Mouse (Mus musculus): Measurements from ENCODE around the gene Gtf3a. TPM values are rescaled to one million over a fixed set of nuclear protein-coding genes. Genes with fewer than 3 reads are reported as not detected.

Gtf3a gene
- polyA plus RNA-seq, 1 experiment from 2014 or later, result 128 TPM

DNA sequence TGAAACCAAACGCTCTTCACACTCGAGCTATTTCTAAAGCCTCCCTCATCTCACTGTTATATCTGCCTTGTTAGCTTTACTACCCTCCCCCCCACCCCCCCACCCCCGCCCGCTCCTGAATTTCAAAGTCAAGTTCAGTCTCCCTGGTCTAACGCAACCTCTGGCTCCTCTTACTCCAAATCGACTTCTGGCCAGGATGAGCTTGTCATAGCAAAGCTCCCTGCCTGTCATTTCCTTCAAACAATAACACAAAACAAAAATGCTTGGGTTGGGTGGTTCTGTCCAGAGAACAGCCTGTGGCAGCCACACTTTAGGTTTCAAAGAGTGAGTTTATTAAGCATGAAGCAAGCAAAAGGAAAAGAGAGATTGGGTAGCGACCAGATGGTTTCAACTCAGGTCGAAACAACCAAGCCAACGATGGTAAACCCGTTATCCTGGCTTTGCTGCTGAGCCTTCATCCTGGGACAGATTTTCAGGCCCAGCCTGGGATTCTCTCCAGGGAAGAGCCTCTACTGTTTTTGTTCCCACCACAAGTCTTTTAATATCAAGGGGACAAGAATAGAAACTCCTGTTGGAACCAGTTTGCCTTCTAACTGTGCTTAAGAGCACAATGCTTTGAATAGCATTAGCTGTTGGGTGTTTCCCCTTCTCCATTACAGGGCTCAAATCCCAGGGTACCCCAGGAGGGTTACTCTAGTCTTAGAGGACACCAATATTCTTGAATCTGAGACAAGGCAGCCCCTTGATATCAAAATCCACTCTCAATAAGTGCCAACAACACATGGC, 23.5 kb downstream of the Gtf3a start:
- WGBS, result 37% methylated on average over 10 of the region's 10 CpGs
- no peak for ATAC-seq (ENCODE audit: low FRiP score, low TSS enrichment)
- Histone ChIP-seq H3K27ac (ENCODE audit: low read length) (no peak overlapping the region), H3K36me3 (ENCODE audit: insufficient read depth, low read length) (no peaks in the 10 kb centered on the region), H3K4me2 (replicated peaks; ENCODE audit: low read depth, low read length) (no peak overlapping the region), H3K27me3 (ENCODE audit: insufficient read depth, low read length) (no peaks in the 10 kb centered on the region), H3K4me1 (ENCODE audit: insufficient read depth, low read length) (peaks cover 15% of the 10 kb centered on the region), H3K9ac (replicated peaks; ENCODE audit: low read length) (no peak overlapping the region), H3K4me3 (ENCODE audit: low read length) (no peak overlapping the region), H3K9me3 (ENCODE audit: low read length) (no peaks in the 10 kb centered on the region)

DNA sequence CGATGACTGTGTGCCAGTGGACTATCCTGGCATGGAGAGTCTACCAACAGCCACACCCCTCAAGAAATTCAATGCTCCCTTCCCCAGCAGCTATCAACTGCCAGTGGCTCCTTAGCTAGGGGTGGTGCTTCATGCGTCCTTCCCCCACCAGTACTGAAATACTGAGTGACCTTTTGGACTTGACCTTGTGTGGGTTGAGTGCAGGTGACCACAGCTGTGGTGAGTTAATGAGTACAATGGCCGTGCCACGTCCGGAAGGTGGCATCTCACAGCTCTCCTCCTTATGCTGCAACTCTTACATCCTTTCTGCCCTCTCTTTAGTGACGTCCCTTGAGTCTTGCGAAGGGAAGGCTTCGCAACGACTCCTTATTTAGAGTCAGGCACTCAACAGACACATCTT, 24.9 kb downstream of the Gtf3a start:
- Histone ChIP-seq H3K36me3 (ENCODE audit: insufficient read depth, low read length) (no peaks in the 10 kb centered on the region), H3K9me3 (ENCODE audit: low read length) (no peaks in the 10 kb centered on the region), H3K9ac (replicated peaks; ENCODE audit: low read length) (no peak overlapping the region), H3K27ac (ENCODE audit: low read length) (no peak overlapping the region; the same call in 1 of the 2 replicates), H3K27me3 (ENCODE audit: insufficient read depth, low read length) (no peaks in the 10 kb centered on the region), H3K4me1 (ENCODE audit: insufficient read depth, low read length) (peaks cover 15% of the 10 kb centered on the region), H3K4me3 (ENCODE audit: low read length) (no peak overlapping the region), H3K4me2 (replicated peaks; ENCODE audit: low read depth, low read length) (no peak overlapping the region)
- 72% methylated on average over 9 of the region's 9 CpGs for WGBS
- 0 out of 2 replicates have a peak, but pooled peaks have one; percentile 52 for ATAC-seq (ENCODE audit: low FRiP score, low TSS enrichment)

DNA sequence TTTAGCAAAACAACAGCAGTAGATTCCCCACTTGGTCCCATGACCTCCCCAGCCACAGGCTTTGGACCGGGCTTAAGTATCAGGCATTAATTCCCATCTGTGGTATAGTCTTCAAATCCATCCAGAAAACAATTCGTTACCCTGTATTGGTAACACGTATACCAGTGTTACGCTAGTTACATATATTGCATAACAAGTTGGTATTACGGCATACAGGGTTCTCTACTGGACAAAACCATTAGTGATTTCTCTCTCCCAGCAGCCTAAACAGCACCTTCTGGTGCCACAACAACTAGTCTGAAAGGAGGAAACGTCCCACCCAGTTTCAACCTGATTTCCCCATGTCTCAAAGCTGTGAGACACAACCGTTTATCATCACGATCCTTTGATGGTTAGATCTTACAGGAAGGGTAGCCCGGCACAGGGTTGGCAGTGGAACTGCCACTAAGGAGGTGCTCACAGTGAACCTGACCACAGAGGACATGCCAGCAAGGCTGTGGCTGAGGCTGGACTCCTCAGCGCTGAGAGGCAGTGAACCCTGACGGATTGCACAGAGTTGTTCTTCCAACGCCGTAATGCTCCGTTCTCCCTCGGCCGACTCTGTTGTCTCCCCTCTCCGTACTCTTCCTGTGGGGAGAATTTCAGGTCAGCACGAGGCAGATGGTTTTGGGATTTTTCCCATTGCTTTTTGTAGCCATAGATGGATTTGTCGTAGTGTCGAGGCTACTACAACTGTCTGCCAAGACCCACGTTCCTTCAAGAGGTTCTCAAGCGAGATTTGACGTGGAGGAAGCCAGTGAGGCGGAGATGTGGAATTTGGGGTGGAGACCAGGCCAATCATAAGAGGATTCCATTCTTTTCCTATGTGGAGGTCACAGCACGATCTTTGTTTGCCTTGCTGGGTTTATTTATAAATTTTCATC, 25.7 kb downstream of the Gtf3a start:
- peak; percentile 82 for ATAC-seq (ENCODE audit: low FRiP score, low TSS enrichment)
- H3K36me3 ChIP-seq (ENCODE audit: insufficient read depth, low read length), result no peaks in the 10 kb centered on the region

GRCm38 (mm10) chr5:146974781-146975123, 26.3 kb downstream of the Gtf3a start:
- peak overlapping the region; percentile 33 for H3K4me2 ChIP-seq (replicated peaks; ENCODE audit: low read depth, low read length)
- H3K9ac ChIP-seq (replicated peaks; ENCODE audit: low read length), result 0 out of 2 replicates have a peak overlapping the region, but pooled peaks have one; percentile 44
- no peaks in the 10 kb centered on the region for H3K9me3 ChIP-seq (ENCODE audit: low read length)
- 0 out of 2 replicates have a peak, but pooled peaks have one; percentile 29 for ATAC-seq (ENCODE audit: low FRiP score, low TSS enrichment)
- no peaks in the 10 kb centered on the region for H3K36me3 ChIP-seq (ENCODE audit: insufficient read depth, low read length)
- H3K4me3 ChIP-seq (ENCODE audit: low read length), result no peak overlapping the region
- H3K27ac ChIP-seq (ENCODE audit: low read length), result peak overlapping the region; percentile 66; the same call in 1 of the 2 replicates
- H3K27me3 ChIP-seq (ENCODE audit: insufficient read depth, low read length), result no peaks in the 10 kb centered on the region
- H3K4me1 ChIP-seq (ENCODE audit: insufficient read depth, low read length), result peaks cover 15% of the 10 kb centered on the region
- 19% methylated on average over 13 of the region's 13 CpGs for WGBS

More for the DNA sequence above, 25.7 kb downstream of the Gtf3a start:
- Histone ChIP-seq H3K4me1 (ENCODE audit: insufficient read depth, low read length) (peaks cover 15% of the 10 kb centered on the region), H3K4me2 (replicated peaks; ENCODE audit: low read depth, low read length) (peak overlapping the region; percentile 33), H3K4me3 (ENCODE audit: low read length) (no peak overlapping the region), H3K27ac (ENCODE audit: low read length) (peak overlapping the region; percentile 66), H3K9ac (replicated peaks; ENCODE audit: low read length) (no peak overlapping the region), H3K27me3 (ENCODE audit: insufficient read depth, low read length) (no peaks in the 10 kb centered on the region), H3K9me3 (ENCODE audit: low read length) (no peaks in the 10 kb centered on the region)
- WGBS, result 54% methylated on average over 25 of the region's 25 CpGs

GRCm38 (mm10) chr5:146981376-146981775, 32.9 kb downstream of the Gtf3a start:
- Histone ChIP-seq H3K9me3 (ENCODE audit: low read length) (no peaks in the 10 kb centered on the region), H3K4me2 (replicated peaks; ENCODE audit: low read depth, low read length) (no peak overlapping the region), H3K36me3 (ENCODE audit: insufficient read depth, low read length) (no peaks in the 10 kb centered on the region), H3K9ac (replicated peaks; ENCODE audit: low read length) (no peak overlapping the region), H3K4me1 (ENCODE audit: insufficient read depth, low read length) (no peaks in the 10 kb centered on the region), H3K4me3 (ENCODE audit: low read length) (no peak overlapping the region), H3K27ac (ENCODE audit: low read length) (no peak overlapping the region), H3K27me3 (ENCODE audit: insufficient read depth, low read length) (peaks cover 9% of the 10 kb centered on the region)
- WGBS, result 82% methylated on average over 6 of the region's 6 CpGs
- ATAC-seq (ENCODE audit: low FRiP score, low TSS enrichment), result no peak

DNA sequence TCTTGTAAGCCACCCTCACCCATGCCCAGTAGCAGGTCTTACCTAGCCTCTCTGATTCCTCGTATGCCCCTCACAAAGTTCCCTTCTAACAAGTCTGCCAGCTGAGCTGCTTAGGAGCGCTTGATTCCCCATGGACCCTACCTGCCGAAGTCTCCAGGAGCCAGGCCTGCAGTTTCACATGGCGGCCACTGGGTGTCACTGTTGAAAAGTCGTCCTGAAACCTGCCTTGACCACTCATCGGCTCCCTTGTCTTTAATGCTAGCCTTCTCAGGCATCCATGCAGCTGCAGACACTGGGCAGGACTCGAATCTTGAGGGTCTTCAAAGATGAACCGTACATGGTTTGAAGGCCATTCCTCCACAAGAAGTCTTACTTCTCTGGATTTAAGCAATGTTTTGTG, 34.8 kb downstream of the Gtf3a start:
- no peaks in the 10 kb centered on the region for H3K4me1 ChIP-seq (ENCODE audit: insufficient read depth, low read length)
- peaks cover 9% of the 10 kb centered on the region for H3K27me3 ChIP-seq (ENCODE audit: insufficient read depth, low read length)
- H3K36me3 ChIP-seq (ENCODE audit: insufficient read depth, low read length), result no peaks in the 10 kb centered on the region
- no peaks in the 10 kb centered on the region for H3K9me3 ChIP-seq (ENCODE audit: low read length)
- peak; percentile 55; the same call in 1 of the 2 replicates for ATAC-seq (ENCODE audit: low FRiP score, low TSS enrichment)
- WGBS, result 7% methylated on average over 8 of the region's 8 CpGs
- no peak overlapping the region for H3K27ac ChIP-seq (ENCODE audit: low read length)
- no peak overlapping the region for H3K4me3 ChIP-seq (ENCODE audit: low read length)
- H3K4me2 ChIP-seq (replicated peaks; ENCODE audit: low read depth, low read length), result no peak overlapping the region
- H3K9ac ChIP-seq (replicated peaks; ENCODE audit: low read length), result no peak overlapping the region

- H3K27ac ChIP-seq (ENCODE audit: low read length), result no peak overlapping the region
- 59% methylated on average over 21 of the region's 21 CpGs for WGBS
- peaks cover 9% of the 10 kb centered on the region for H3K27me3 ChIP-seq (ENCODE audit: insufficient read depth, low read length)
- H3K4me1 ChIP-seq (ENCODE audit: insufficient read depth, low read length), result no peaks in the 10 kb centered on the region
- no peaks in the 10 kb centered on the region for H3K9me3 ChIP-seq (ENCODE audit: low read length)
- no peaks in the 10 kb centered on the region for H3K36me3 ChIP-seq (ENCODE audit: insufficient read depth, low read length)
- 0 out of 2 replicates have a peak overlapping the region, but pooled peaks have one; percentile 5 for H3K4me3 ChIP-seq (ENCODE audit: low read length)
- ATAC-seq (ENCODE audit: low FRiP score, low TSS enrichment), result no peak
- H3K4me2 ChIP-seq (replicated peaks; ENCODE audit: low read depth, low read length), result no peak overlapping the region; the same call in 1 of the 2 replicates
- H3K9ac ChIP-seq (replicated peaks; ENCODE audit: low read length), result no peak overlapping the region
Observed at GRCm38 (mm10) chr5:146985725-146986433, 37.4 kb downstream of the Gtf3a start.

DNA sequence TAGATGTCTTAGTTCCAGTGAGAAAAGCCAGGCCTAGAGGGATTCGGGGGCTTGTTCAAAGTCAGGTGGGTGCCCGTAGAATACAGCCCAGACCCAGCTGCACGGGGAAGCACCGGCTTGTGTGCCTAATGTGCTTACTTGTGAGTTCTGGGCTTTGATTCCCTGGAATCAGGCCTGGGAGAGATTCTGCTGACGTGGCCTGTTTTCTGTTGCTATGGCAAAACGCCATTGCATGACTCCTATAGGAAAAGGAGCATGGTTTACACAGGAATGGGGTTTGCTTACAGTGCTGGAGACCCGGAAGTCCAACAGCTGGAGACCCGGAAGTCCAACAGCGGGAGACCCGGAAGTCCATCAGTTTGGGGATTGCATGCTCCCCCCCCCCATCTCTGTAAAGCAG, 39.1 kb downstream of the Gtf3a start:
- no peak for ATAC-seq (ENCODE audit: low FRiP score, low TSS enrichment)

DNA sequence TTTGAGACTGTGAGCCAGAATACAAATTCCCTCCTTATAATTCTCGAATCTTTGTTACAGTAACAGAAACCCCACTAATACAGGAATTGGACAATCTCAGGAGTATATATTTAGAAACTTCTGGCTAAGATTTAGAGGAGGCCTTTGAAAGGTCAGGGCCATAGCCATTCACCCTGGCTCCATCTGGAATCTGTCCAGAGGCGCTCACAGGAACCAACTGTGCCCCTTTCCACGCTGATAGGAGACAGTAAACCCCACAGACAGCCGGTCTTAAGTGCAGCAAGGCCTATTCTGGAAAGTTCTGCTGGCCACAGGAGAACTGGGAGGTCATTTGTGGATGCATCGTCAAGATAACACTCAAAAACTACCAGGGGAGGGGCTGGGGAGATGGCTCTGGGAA, 40.6 kb downstream of the Gtf3a start:
- 52% methylated on average over 5 of the region's 5 CpGs for WGBS
- Histone ChIP-seq H3K4me2 (replicated peaks; ENCODE audit: low read depth, low read length) (no peak overlapping the region), H3K27ac (ENCODE audit: low read length) (no peak overlapping the region)

More for the DNA sequence above, 39.1 kb downstream of the Gtf3a start:
- H3K27ac ChIP-seq (ENCODE audit: low read length), result no peak overlapping the region
- no peak overlapping the region for H3K4me2 ChIP-seq (replicated peaks; ENCODE audit: low read depth, low read length)
- H3K4me1 ChIP-seq (ENCODE audit: insufficient read depth, low read length), result no peaks in the 10 kb centered on the region
- H3K27me3 ChIP-seq (ENCODE audit: insufficient read depth, low read length), result peaks cover 9% of the 10 kb centered on the region
- H3K9me3 ChIP-seq (ENCODE audit: low read length), result no peaks in the 10 kb centered on the region
- no peak overlapping the region for H3K4me3 ChIP-seq (ENCODE audit: low read length)
- no peak overlapping the region for H3K9ac ChIP-seq (replicated peaks; ENCODE audit: low read length)
- no peaks in the 10 kb centered on the region for H3K36me3 ChIP-seq (ENCODE audit: insufficient read depth, low read length)
- WGBS, result 89% methylated on average over 10 of the region's 10 CpGs

More for the DNA sequence above, 40.6 kb downstream of the Gtf3a start:
- no peaks in the 10 kb centered on the region for H3K4me1 ChIP-seq (ENCODE audit: insufficient read depth, low read length)
- ATAC-seq (ENCODE audit: low FRiP score, low TSS enrichment), result no peak
- no peak overlapping the region for H3K9ac ChIP-seq (replicated peaks; ENCODE audit: low read length)
- H3K36me3 ChIP-seq (ENCODE audit: insufficient read depth, low read length), result no peaks in the 10 kb centered on the region
- H3K4me3 ChIP-seq (ENCODE audit: low read length), result no peak overlapping the region
- H3K9me3 ChIP-seq (ENCODE audit: low read length), result no peaks in the 10 kb centered on the region
- peaks cover 9% of the 10 kb centered on the region for H3K27me3 ChIP-seq (ENCODE audit: insufficient read depth, low read length)

Data from kidney, embryonic 16.5 days (tissue).